In the genomic region with DNA sequence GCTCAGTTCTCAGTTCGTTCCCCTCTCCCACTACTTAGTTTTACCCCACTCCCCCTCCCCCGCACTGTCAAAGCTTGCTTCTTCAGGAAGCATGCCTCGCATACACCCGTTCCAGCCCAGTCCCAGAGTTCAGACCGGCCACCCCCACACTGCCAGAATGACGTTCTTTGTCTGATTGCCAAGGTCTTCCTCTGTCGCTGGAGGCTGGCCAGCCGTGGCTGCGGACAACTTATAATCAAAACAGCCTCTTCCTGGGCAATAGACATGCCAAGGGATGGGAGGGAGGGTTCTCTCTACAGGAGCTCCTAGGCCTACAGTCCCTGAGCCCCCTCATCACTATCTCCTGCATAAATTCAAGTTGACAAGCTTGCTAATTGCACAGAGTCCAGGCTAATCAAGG, we compare ENCODE assay signal across 8 mouse cellular contexts. TPM values are rescaled to one million over a fixed set of nuclear protein-coding genes. Genes with fewer than 3 reads are reported as not detected.
A peak's percentile ranks its signal among the peaks of the same experiment; 100 is the strongest.
DNase-seq lines count a peak whose midpoint lies in the region; ATAC-seq lines count a peak whose summit lies in the region.

No protein-coding gene starts in this region.

- no peak for ATAC-seq in erythroid progenitor cell, adult 5-6 weeks (replicated peaks; ENCODE audit: low FRiP score, poor library complexity, severe bottlenecking)

- DNase-seq in 3134 (ENCODE audit: extremely low read depth, insufficient read length, low spot score): peak; percentile 14
- DNase-seq in adrenal gland, postnatal 10 days: peak; percentile 85
- peak; percentile 27 for DNase-seq in gastrocnemius, postnatal 25 days
- peak; percentile 4 for DNase-seq in kidney, adult 11 months
- peak; percentile 83 for DNase-seq in lung, postnatal 14 days
- DNase-seq in thymus, postnatal 0 days (ENCODE audit: low spot score): no peak
- DNase-seq in layer of hippocampus, adult 18-20 months (ENCODE audit: low spot score in 2 of 2): no peak

RNA-seq across cellular contexts. Expression of a gene that starts 45.8 kb away (rescaled TPM):
- total RNA-seq in adrenal gland, postnatal 10 days (2021): 10 to 100 TPM; 35.9 to 47.4 TPM
- 10 to 100 TPM; 50.6 to 57.5 TPM for total RNA-seq in gastrocnemius, postnatal 25 days (2021)
- 1.3 TPM in 1 of 2 replicates, not detected in the other for total RNA-seq in erythroid progenitor cell, adult 5-6 weeks (2015; ENCODE audit: low replicate concordance)
- 0.64 TPM in 1 of 2 replicates, not detected in the other for total RNA-seq in erythroid progenitor cell, adult 5-6 weeks (2017; ENCODE audit: low replicate concordance)
- polyA plus RNA-seq in thymus, postnatal 0 days (2015; fragmentation: Nextera tagmentation; extraction: Ambion mirVana): 3.4 and 3.8 TPM in 2 replicates
- 100 to 1,000 TPM; 216 to 227 TPM for total RNA-seq in layer of hippocampus, adult 18-20 months (2021)

RNA-seq across cellular contexts. Expression of a gene that starts 57.2 kb away (rescaled TPM):
- total RNA-seq in adrenal gland, postnatal 10 days (2021): 1 to 10 TPM; 4.5 to 8.8 TPM
- 1 to 10 TPM; 1.0 to 2.0 TPM for total RNA-seq in gastrocnemius, postnatal 25 days (2021)
- 0.36 TPM in 1 of 2 replicates, not detected in the other for total RNA-seq in erythroid progenitor cell, adult 5-6 weeks (2015; ENCODE audit: low replicate concordance)
- total RNA-seq in erythroid progenitor cell, adult 5-6 weeks (2017; ENCODE audit: low replicate concordance): not detected in 2 replicates
- 0.13 and 0.23 TPM in 2 replicates for polyA plus RNA-seq in thymus, postnatal 0 days (2015; fragmentation: Nextera tagmentation; extraction: Ambion mirVana)
- total RNA-seq in layer of hippocampus, adult 18-20 months (2021): 10 to 100 TPM; 22.8 to 27.1 TPM

Comparison
In these comparisons a context has a peak if more than half of its experiments do, and no peak if none do; other contexts are left out.
1. DNase-seq: peak in 3134 (single experiment), adrenal gland, postnatal 10 days (single experiment), gastrocnemius, postnatal 25 days (single experiment), kidney, adult 11 months (single experiment) and lung, postnatal 14 days (single experiment); none in thymus, postnatal 0 days (single experiment) and layer of hippocampus, adult 18-20 months (0 of 2).
2. RNA of a gene that starts 45.8 kb away (total RNA-seq): 216 to 227 TPM in layer of hippocampus, adult 18-20 months, 50.6 to 57.5 TPM in gastrocnemius, postnatal 25 days and 35.9 to 47.4 TPM in adrenal gland, postnatal 10 days; 0.64 to 1.3 TPM in erythroid progenitor cell, adult 5-6 weeks; every median in the first group is over 10 times any median in the second.